Mouse (Mus musculus) embryonic facial prominence, embryonic 14.5 days (tissue): ENCODE results near the gene Tbc1d17. TPM values are rescaled to one million over a fixed set of nuclear protein-coding genes. Genes with fewer than 3 reads are reported as not detected.

Experiments
- ATAC-seq: fragments of 200-750 bp; cut with Nextera tagmentation; 2 replicates; pipeline ENCODE4 v1.8.0; 2017; ENCODE audit warnings: low read depth, moderate number of reproducible peaks, moderate TSS enrichment
- DNase-seq: peaks from one replicate; pipeline ENCODE4 v3.0.0-alpha.2; 2015; ENCODE audit warnings: low spot score
- H3K27ac ChIP-seq: fragments of 300-500 bp; sonication (generic); replicated peaks from 2 replicates; pipeline ENCODE4 v1.5.1; 2014; ENCODE audit warnings: low read depth, mild to moderate bottlenecking, low read length, moderate library complexity
- H3K27me3 ChIP-seq: fragments of 300-500 bp; sonication (generic); replicated peaks from 2 replicates; pipeline ENCODE4 v1.6.1; 2014; ENCODE audit warnings: low read length; ENCODE audit not compliant: control insufficient read depth, insufficient read depth
- H3K36me3 ChIP-seq: fragments of 300-500 bp; sonication (generic); 2 replicates; pipeline ENCODE4 v1.6.1; 2014; ENCODE audit warnings: low read length, mixed read lengths; ENCODE audit not compliant: control insufficient read depth, insufficient read depth
- H3K4me1 ChIP-seq: fragments of 300-500 bp; sonication (generic); 2 replicates; pipeline ENCODE4 v1.6.1; 2014; ENCODE audit warnings: antibody characterized with exemption, low read length; ENCODE audit not compliant: control insufficient read depth, insufficient read depth
- H3K4me2 ChIP-seq: fragments of 300-500 bp; sonication (generic); 2 replicates; pipeline ENCODE4 v1.6.1; 2014; ENCODE audit warnings: low read depth, mild to moderate bottlenecking, low read length, moderate library complexity, mixed read lengths
- H3K4me3 ChIP-seq: fragments of 300-500 bp; sonication (generic); 2 replicates; pipeline ENCODE4 v1.5.1; 2014; ENCODE audit warnings: low read depth, mild to moderate bottlenecking, low read length
- H3K9ac ChIP-seq: fragments of 300-500 bp; sonication (generic); 2 replicates; pipeline ENCODE4 v1.6.1; 2014; ENCODE audit warnings: low read depth, mild to moderate bottlenecking, low read length, moderate library complexity, mixed read lengths
- H3K9me3 ChIP-seq: fragments of 300-500 bp; sonication (generic); 2 replicates; pipeline ENCODE4 v1.6.1; 2016; ENCODE audit warnings: low read length; ENCODE audit not compliant: control insufficient read depth
- WGBS: fragments of 180-500 bp; shearing (Covaris S2); extraction: QIAGEN DNeasy Blood & Tissue Kit; methylation state at CpG from one replicate; pipeline ENCODE4 v1.1.7; 2014; 5-methylcytosine and 5-hydroxymethylcytosine counted together
- polyA plus RNA-seq: library from polyadenylated mRNA; unstranded; fragments of >200 nt; fragmentation: Nextera tagmentation; extraction: Ambion mirVana; gene quantifications from 2 replicates; pipeline ENCODE4 v1.2.1, GENCODE M21; 2014

Tbc1d17 gene
- polyA plus RNA-seq, 1 experiment from 2014 or later, result 66.9 TPM

GRCm38 (mm10) chr7:44871181-44871580 lies 22.3 kb upstream of the Tbc1d17 start:
- ATAC-seq (no peak), DNase-seq (no peak)
- WGBS, result 89% methylated on average over 1 of the region's 1 CpGs
- Histone ChIP-seq H3K9me3 (no peaks in the 10 kb centered on the region), H3K4me2 (no peak overlapping the region), H3K36me3 (peaks cover 13% of the 10 kb centered on the region), H3K4me3 (no peak overlapping the region), H3K9ac (no peak overlapping the region), H3K27me3 (no peaks in the 10 kb centered on the region), H3K27ac (no peak overlapping the region), H3K4me1 (peaks cover 26% of the 10 kb centered on the region)

GRCm38 (mm10) chr7:44870614-44871013 lies 21.7 kb upstream of the Tbc1d17 start:
- H3K4me2 ChIP-seq, result peak overlapping the region; percentile 95
- peak overlapping the region; percentile 100 for H3K4me3 ChIP-seq
- no peak for DNase-seq
- H3K9me3 ChIP-seq, result no peaks in the 10 kb centered on the region
- peak overlapping the region; percentile 100 for H3K9ac ChIP-seq
- H3K27ac ChIP-seq, result peak overlapping the region; percentile 100
- 80% methylated on average over 6 of the region's 6 CpGs for WGBS
- H3K27me3 ChIP-seq, result no peaks in the 10 kb centered on the region
- no peak for ATAC-seq
- peaks cover 15% of the 10 kb centered on the region for H3K36me3 ChIP-seq
- H3K4me1 ChIP-seq, result peaks cover 32% of the 10 kb centered on the region

DNA sequence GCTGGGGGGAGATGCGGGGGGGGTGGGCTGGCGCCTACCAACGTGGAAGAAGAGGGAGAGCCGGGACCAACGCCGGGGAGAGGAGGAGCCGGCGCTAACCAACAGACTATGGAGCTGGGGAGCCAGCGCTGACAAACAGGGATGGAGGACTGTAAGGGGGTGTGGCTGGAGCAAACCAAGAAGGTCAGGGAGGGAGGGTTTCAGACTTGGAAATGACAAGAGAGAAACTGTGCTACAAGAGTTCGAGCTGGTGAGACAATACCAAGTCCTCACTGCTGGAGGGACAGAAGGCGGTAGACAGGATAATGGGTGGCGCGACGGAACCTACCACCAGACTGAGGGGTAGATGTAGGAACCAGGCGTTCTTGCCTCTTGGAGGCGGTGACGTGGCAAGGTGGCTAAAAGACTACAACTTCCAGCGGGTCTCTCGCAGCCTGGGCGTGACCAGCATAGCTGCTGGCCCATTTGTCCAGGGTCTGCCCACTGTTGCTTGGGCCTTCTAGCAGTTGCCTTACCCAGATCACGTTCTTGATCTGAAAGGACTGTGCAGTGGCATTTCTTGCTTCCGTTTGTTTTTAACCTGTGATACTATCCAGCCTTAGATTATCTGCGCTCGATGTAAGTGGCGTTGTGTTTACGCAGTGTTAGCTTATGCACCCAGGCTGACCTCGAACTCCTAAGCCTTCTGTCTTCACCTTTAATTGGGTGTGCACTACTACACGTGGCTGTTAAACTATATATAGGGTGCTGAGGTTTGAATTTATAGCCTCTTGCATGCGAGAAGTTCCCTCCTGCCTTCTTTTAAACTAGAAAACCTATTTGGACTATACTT lies 21.0 kb upstream of the Tbc1d17 start, which contains the start of gene Ptov1:
Gene Ptov1, minus strand, starts transcription at position 92 of the 832 bp plus-strand sequence.
- DNase-seq (peak; percentile 99), ATAC-seq (peak; percentile 94)
- H3K36me3 ChIP-seq, result peaks cover 22% of the 10 kb centered on the region
- H3K27me3 ChIP-seq, result no peaks in the 10 kb centered on the region
- peak within 1 kb of the TSS; percentile 100 for H3K27ac ChIP-seq
- no peaks in the 10 kb centered on the region for H3K9me3 ChIP-seq
- H3K4me2 ChIP-seq, result peak within 1 kb of the TSS; percentile 95
- peak within 1 kb of the TSS; percentile 100 for H3K9ac ChIP-seq
- H3K4me1 ChIP-seq, result peaks cover 32% of the 10 kb centered on the region
- peak within 1 kb of the TSS; percentile 100 for H3K4me3 ChIP-seq
- WGBS, result 8% methylated on average over 24 of the region's 29 CpGs

- Histone ChIP-seq H3K4me3 (peak overlapping the region; percentile 100), H3K9ac (peak overlapping the region; percentile 100), H3K27me3 (no peaks in the 10 kb centered on the region), H3K4me2 (peak overlapping the region; percentile 95), H3K36me3 (peaks cover 30% of the 10 kb centered on the region), H3K27ac (peak overlapping the region; percentile 100), H3K4me1 (peaks cover 32% of the 10 kb centered on the region), H3K9me3 (no peaks in the 10 kb centered on the region)
- DNase-seq, result peak; percentile 89
- ATAC-seq, result peak; percentile 51
- 1% methylated on average over 61 of the region's 108 CpGs for WGBS
Measured at GRCm38 (mm10) chr7:44868919-44869696, 20.2 kb upstream of the Tbc1d17 start.

- peak overlapping the region; percentile 100 for H3K9ac ChIP-seq
- ATAC-seq (no peak), DNase-seq (no peak)
- H3K4me3 ChIP-seq, result peak overlapping the region; percentile 100
- no peaks in the 10 kb centered on the region for H3K27me3 ChIP-seq
- peak overlapping the region; percentile 100 for H3K27ac ChIP-seq
- H3K36me3 ChIP-seq, result peaks cover 36% of the 10 kb centered on the region
- H3K4me1 ChIP-seq, result peaks cover 32% of the 10 kb centered on the region
- H3K9me3 ChIP-seq, result no peaks in the 10 kb centered on the region
- WGBS, result 5% methylated on average over 16 of the region's 16 CpGs
- peak overlapping the region; percentile 95 for H3K4me2 ChIP-seq
Measured at GRCm38 (mm10) chr7:44868465-44868864, 19.6 kb upstream of the Tbc1d17 start.

GRCm38 (mm10) chr7:44867802-44868201 lies 18.9 kb upstream of the Tbc1d17 start:
- H3K4me2 ChIP-seq, result peak overlapping the region; percentile 95
- H3K4me1 ChIP-seq, result peaks cover 32% of the 10 kb centered on the region
- DNase-seq (no peak), ATAC-seq (no peak)
- H3K27ac ChIP-seq, result no peak overlapping the region
- 51% methylated on average over 9 of the region's 9 CpGs for WGBS
- H3K9me3 ChIP-seq, result no peaks in the 10 kb centered on the region
- H3K36me3 ChIP-seq, result peaks cover 43% of the 10 kb centered on the region
- peak overlapping the region; percentile 100 for H3K4me3 ChIP-seq
- no peaks in the 10 kb centered on the region for H3K27me3 ChIP-seq
- peak overlapping the region; percentile 100 for H3K9ac ChIP-seq

GRCm38 (mm10) chr7:44867010-44867702 lies 18.3 kb upstream of the Tbc1d17 start:
- H3K36me3 ChIP-seq, result peaks cover 49% of the 10 kb centered on the region
- DNase-seq (no peak), ATAC-seq (no peak)
- peak overlapping the region; percentile 67; the same call in 1 of the 2 replicates for H3K27ac ChIP-seq
- no peaks in the 10 kb centered on the region for H3K9me3 ChIP-seq
- peaks cover 32% of the 10 kb centered on the region for H3K4me1 ChIP-seq
- WGBS, result 59% methylated on average over 15 of the region's 19 CpGs
- H3K4me3 ChIP-seq, result peak overlapping the region; percentile 100
- H3K4me2 ChIP-seq, result peak overlapping the region; percentile 95
- H3K27me3 ChIP-seq, result no peaks in the 10 kb centered on the region
- H3K9ac ChIP-seq, result peak overlapping the region; percentile 100
